Mouse (Mus musculus): ENCODE measurements around the gene Gm10563.

GRCm38 (mm10) chr4:155624338-155625291 lies 20.6 kb downstream of the Gm10563 start, which contains the start of gene Cdk11b:
- TF ChIP-seq CTCF (IDR thresholded peaks at IDR 0.05; ENCODE audit: low read depth) (no peak), EP300 (IDR thresholded peaks at IDR 0.05; ENCODE audit: low read depth) (no peak)

Data from liver, embryonic 14.5 days (tissue).